Mouse (Mus musculus) right cerebral cortex, postnatal 14 days (tissue): ENCODE measurements around the gene Sytl1.

Experiments used
- DNase-seq: peaks from one replicate; pipeline ENCODE4 v3.0.0; 2022

Sytl1 gene

DNA sequence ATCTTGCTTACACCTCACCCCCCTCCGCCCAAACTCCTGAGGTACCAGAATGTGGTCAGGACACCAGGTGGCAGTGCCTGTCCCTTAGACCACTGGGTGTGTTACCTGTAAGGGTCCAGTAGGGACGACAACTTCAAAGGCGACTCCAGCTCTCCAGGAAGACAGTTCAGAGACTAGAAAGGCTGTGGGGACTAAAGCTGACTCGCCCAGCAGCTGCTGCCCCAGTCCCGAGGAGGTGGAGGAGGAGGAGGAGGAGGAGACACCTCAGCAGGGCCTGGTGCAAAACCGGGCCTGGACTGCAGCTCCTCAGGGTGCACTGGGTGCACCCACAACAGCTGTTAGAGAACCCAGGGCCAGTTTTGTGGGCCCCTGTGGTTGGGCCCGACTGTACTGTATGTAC is at the start of gene Sytl1:
Gene Sytl1 (minus strand): TSS at position 232 of the 400 bp plus-strand sequence.
- DNase-seq: no peak

DNA sequence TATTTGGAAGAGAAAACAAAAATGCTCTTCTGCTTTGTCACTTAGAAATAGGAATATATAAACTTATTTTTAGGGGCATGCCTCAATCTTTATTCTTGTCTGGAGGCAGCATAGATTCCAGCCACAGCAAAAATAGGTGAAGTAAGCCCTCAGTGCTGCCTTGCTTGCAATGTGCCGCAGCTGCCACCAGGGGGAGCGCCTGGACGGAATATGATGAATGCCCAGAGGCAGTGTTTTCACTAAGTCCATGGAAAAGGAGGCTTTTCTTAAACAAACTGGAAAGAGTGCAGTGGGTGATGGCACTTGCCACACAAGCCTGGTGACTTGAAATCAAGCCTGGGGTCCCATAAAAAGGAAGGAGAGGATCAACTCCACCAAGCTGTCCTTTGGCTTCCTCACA is 47.0 kb upstream of the Sytl1 start:
- DNase-seq: peak; percentile 89

DNA sequence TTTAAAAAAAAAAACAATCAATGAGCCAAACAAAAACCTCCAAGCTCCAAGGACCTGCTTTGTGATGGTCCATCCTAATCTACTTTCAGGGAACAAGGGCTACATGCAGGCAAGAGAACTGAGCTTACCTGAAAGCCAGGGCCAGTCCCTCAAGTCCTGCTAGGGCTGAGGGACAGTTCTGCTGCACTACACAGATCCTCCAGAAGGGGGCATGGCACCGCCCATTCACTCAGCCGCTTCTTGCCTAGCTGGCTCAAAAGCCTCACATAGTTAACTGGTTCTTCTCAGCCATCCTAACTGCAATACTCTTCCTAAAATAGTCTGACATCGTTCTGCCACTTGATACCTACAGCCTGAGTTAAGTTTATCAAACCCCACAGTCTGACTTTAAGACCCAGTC is 44.4 kb upstream of the Sytl1 start:
- peak; percentile 53 for DNase-seq

DNA sequence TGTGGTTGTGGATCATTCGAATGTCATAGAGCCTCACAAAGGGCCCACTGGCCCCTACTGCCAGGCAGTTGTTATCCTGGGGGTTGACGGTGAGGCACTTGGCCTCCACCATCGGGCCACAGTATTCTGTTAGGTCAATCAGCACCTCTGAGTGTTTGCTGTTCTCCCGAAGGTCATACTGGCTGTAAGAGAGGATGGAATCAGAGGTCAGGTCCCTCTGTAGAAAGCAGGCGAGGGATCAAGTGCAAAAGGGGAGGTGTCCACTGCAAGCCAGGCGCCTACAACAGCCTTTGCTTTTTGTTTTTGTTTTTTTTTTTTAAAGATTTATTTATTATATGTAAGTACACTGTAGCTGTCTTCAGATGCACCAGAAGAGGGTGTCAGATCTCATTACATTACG is 42.9 kb upstream of the Sytl1 start:
- DNase-seq: no peak

DNA sequence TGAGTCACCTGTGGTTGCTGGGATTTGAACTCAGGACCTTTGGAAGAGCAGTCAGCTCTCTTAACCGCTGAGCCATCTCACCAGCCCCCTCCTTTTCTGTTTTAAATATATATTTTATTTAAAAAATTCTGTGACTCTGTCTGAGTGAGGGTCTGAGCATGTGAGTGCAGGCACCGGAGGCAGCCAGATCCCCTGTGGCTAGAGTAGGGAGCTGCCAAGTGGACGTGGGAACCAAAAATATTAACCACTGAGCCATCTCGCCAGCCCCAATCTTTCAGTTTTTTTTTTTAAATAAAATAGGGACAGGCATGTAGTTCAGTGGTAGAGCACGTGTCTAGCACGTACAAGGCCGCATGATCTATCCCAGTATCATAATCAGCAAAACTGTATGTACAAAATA is 41.9 kb upstream of the Sytl1 start:
- DNase-seq: no peak

DNA sequence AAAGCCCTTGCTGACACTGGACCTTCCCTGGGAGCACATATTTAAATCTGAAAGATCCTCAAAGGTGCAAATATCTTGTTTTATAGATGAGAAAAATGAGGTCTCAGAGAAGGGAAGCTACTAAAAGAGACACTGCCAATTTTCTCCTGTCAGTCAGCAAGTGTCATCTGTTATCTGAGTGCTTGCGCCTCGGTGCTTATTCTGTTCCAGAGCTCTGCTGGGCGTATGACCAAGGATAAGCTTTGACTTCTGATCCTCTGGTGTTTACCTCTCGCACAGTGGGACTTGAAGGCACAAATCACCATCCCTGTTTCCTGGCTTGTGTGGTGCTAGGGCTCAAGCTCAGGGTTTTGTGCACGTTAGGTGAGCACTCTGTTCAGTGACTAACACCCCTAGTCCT is 39.8 kb upstream of the Sytl1 start:
- no peak for DNase-seq

DNA sequence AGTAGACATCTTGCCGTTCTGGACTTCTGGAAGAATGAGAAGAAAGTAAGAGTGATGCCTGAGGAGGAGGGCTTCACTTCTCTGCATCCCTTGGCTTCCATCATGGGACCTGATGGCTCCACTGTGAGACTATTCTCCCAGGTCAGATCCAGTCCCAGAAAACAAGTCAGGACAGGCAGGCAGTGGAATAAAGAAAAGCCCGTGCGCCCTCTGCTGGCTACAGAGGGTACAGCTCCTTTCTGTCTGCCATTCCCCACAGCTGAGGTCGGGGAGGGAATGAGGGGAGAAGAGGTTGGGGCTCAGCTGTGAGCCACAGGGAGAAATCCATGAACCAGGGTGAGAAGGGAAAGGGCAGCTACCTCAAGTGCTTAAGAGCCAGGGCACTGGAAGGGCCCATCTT is 38.9 kb upstream of the Sytl1 start:
- peak; percentile 82 for DNase-seq

DNA sequence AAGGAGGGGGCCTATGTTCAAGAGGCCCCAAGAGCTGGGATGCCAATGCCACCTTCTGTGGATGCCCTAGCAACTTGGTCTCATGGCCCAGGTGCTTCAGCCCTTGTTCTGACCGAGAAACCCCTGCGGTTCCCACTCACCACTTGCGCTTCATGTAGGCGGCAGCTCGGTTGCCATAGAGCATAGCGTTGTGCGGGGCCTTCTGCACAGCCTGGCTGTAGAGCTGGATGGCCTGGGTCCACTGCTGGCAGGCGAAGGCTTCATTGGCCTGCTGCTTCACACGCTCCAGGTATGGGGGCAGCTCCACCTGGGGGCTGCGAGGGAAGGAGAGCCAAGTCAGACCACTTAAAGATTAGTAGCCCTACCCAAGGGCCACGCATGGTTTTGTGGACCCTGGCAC is 37.5 kb upstream of the Sytl1 start:
- no peak for DNase-seq

DNA sequence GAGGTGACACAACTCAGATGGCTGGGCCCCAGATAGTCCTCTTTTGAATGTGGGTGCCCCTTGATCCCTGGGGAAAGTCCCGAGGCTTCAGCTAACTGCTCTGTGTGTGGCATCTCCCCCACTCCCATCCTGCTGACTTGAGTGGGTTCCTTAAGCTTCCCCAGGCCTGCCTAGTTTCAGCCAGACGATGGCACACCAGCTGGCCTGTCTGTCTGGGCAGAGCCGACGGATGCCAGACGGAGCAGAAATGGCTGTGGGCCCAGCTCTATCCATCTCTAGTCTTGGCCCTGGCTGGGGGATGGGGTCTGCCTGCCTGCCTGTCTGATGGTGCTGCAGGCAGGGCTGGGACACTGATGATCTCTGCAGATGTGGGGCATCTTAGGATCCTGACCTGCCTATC is 36.8 kb upstream of the Sytl1 start:
- DNase-seq: peak; percentile 66

DNA sequence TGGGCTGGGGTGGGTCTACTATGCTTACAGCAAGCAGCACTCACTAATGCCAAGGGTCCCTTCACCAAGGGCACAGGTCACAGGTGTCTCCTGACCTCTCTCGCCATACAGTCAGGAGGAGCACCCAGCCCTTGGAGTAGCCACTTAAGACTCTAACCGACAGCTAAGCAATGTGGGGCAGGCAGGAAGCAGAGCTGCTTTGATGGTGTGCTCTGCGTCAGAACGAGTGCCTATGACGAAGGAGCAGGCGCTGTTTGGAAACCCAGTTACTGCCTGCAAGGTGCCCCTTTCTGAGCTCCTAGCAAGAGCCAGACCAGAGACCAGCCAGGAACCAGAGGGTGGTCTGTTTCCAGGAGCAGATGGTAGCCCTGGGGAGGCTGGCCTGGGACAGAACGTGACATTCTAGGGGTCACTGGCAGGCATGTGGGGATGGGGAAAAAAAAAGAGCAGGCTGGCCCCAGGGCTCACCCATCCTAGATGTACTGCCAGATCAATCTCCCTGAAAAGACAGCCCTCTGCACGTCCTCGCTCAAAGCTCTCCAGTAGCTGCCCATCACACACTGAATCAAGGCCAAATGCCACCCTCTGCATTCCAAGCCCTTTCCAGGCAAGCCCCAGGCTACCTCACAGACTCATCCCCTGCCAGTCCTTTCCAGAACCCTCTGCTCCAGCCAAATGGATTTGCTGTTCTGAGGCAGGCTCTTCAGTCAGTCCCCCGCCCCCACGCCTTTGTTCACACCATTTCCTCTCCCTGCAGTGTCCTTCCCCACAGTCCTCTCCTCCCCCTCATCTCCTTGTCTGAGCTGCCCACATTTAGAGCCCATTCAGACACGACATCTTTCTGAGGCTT is 35.8 kb upstream of the Sytl1 start:
- peak; percentile 67 for DNase-seq

DNA sequence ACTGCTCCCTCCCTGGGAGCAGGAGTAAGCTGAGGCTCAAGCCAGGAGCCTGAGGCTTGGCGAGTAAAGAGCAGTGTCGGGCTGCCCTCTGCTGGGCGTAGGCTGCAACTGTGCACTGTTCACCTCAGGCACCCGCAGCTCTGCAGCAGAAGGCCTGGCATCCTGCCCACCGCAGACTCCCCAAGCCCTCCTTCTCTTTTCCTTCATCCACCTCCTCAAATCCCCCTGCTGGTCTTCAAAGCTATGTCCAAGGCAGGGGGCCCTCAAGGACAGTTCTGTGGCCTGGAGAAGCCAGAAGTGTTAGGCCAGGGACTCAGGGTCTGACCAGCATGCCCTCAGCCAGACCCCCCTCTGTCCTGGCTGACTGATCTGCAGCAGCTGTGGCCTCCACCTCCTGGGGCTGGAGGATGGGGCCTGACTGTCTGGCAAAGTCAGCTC is 34.9 kb upstream of the Sytl1 start:
- DNase-seq: peak; percentile 94

DNA sequence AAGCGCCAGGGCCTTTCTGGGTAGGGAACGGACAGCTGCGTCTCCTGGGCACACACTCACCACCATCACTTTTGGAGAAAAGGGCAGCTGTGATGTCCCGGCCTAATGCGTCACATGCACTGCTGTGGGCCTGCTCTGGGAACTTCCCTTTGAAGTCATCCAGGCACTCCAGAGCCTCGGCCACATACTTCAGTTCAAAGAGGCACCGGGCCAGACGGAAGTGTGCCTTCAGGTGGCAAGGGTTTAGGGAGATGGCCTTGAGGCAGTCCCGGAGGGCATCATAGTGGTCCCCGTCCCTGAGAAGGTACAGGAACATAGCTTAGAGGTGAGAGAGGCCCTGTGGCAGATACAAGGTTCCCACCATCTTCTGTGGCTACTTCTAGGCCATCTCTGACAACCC is 34.4 kb upstream of the Sytl1 start:
- no peak for DNase-seq

DNA sequence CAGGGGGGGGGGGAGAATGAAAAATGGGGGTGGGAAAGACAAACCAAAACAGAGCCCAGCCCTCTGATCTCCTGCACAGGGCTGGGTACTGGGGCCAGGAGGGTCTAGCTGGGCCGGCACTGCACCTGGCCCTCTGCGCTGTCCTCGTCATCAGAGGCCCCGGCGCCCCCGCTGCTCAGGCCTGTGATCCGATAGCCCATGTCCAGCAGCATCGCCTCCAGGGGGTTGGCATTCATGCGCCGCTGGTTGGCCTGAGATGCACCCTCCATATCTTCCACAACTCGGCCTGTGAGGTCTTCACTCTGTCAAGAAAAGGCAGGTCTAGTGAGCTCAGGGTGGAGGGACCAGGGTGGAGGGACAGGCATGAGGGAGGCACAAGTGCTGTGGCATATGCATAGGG is 31.2 kb upstream of the Sytl1 start:
- DNase-seq: no peak

DNA sequence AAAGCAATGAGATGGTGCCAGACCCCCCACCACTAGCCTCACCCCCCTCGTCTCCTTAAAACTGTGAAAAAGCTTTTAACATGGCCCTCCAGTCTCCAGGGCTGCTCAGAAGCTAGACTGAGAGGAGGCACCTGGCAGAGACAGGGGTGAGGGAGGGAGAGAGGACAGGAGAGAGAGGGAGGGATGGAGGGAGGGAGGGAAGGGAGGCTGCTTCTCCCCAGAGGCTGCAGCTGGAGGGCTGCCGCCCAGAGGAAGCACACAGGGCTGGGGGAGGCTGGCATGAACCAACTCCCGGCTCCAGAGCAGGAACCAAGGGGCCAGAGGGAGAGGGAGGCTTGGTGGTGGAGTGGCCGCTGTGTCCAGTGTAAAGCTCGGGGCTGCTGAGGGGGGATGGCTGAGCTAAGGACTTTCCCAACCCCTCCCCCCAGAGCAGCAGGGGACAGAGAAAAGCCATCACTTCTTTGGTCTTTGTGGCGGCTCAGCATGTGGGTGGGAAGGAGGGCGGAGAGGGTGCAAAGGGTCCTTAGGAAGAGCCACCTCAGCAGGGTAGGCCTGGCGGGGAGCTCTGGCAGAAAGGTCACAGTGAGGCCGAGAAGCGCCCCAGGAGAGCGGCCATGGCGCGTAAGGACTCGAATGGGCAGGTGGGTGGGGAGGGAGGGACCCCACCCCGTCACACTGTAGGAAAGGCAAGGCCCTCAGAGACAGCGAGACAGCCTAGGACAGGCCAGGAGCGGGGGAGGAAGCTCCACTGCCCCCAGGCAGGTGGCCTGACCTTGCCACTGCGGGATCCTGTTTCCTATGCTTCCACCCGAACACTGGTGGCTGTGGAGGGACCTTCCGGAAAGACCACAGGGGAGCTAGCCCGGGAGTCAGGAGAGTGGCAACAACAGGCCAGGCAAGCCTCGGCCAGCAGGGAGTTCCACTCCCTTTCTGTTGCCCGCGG is 30.3 kb upstream of the Sytl1 start:
- no peak for DNase-seq

DNA sequence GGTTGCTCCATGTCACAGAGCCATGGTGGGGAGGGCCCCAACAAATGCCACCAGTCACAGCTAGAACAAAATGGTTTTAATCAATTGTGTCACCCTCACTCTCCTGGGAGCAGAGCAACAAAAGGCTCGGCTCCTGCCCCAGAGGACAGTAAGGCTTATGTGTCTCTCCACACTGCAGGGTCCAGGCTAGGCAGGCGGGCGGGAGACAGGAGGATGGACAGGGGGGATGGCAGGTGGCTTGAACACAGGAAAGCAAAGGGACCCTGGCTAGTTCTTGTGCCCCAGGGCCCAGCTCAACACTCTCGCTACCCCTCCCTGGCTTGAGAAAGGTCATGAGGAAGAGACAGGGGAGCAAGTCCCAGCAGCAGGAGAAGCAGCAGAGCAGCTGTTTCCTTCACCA is 29.5 kb upstream of the Sytl1 start:
- DNase-seq: no peak

DNA sequence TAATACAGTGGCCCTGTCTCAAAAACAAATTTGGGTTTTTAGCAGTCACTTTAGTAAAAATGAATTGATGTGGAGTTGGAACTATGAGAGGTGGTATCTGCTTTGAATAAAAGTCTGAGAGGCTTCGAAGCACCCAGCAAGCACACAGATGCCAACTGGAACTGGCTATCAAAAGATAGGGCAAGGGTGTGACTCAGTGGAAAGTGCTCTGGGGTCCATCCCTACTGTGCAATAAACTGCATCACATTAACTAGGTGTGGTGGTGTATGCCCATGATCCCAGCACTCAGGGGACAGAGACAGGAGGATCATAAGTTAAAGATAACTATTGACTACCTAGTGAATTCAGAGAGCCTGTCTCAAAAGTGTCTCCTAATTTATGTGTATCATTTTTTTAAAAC is 28.3 kb upstream of the Sytl1 start:
- no peak for DNase-seq

DNA sequence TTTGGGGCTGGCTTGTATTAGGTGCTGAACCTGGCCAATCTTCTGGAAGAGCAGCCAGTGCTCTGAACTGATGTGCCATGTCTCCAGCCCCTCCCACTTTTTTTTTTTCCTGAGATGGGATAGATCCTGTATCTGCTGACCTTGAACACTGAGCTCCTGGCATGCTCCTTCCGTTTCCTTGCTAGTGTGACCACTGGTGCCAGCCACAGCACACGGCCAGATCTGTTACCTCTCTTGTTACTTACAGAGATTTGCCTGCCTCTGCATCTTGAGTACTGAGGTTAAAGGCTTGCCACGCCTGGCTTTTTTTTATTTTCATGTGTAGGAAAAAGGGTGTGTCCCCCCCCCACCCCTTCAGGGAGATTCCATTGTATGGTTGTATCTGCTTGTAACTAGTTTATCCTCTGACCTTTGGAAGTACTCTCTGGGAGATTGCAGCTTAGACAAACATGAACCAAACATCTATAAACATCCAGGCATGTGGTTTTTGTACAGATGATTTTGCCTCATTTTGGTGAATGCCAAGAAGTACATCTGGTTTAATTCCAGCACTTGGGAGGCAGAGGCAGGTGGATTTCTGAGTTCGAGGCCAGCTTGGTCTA is 23.7 kb upstream of the Sytl1 start:
- DNase-seq: no peak

DNA sequence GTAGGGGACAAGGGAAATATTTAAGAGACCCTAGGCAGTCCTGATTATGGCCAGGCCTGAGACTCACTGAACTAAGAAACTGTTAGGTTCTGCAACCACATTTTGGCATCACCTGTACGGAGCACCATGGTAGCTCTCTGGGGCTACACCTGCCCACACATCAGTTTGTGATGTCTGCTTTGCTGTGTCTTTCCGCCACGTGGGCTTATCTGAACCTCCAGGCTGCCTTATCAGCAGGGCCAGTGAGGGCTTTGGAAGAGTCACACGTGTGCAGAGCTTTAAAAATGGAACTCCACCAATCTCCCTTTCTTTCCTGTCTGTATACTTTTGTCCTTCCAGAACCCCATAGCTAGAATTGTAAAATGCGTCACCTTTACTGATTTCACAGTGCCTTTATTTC is 23.0 kb upstream of the Sytl1 start:
- no peak for DNase-seq

DNA sequence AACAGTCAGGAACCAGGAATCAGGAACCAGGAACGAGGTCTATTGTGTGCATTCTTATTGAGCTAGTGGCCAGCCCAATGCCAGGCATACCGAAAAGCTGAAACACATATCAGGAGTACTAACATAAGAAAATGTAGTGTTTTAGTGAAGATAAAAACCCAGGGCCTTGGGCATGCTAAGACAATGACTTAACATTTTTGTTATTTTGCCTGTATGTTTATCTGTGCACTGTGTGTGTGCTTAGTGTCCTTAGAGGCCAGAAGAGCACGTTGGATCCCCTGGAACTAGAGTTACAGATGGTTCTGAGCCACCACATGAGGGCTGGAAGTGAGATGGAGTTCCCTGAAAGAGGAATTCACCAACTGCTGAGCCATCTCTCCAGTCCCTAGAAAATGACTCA is 22.4 kb upstream of the Sytl1 start:
- no peak for DNase-seq

DNA sequence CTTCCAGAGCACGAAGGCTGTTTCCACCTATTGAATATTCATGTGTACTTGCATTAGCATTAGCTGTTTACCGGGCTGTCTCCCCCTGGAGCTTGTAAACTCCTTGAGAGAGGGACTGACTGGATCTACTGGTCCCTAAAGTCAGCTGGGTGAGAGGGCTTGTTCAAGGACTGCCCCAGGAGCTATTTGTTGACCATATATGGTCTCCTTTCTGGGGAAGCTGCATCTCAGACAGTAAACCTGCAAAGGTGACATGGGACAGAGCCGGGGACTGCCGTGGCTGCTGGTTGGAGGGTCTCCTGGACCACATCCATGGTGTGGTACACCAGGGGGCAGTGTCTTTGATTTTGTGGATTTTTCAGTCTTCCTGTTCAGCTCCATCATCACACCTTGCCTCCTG is 19.7 kb upstream of the Sytl1 start:
- DNase-seq: no peak

DNA sequence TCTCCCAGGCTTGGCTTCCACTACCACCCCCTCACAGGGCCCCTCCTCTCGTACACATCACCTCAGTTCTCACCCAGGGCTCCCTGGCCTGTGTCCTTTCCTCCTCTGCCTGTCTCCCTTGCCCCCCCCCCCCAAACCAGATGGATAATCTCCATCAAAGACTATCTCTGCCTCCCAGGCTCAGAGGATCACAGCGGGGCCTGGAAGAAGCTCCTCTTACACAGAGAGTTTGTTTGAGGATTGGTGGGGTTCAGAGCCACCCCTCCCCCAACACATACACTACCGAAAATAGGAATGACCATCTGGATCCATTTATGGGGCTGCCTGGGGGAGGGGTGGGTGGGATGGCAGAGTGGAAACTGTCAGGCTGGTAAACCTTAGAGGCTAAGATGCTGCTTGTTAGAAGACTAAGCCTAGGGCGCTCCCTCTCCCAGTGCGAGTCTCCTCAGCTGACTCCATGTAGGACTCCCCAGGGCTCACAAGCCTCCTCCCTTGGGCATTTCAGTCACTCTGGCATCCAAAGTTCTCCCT is 19.1 kb upstream of the Sytl1 start:
- peak; percentile 41 for DNase-seq

DNA sequence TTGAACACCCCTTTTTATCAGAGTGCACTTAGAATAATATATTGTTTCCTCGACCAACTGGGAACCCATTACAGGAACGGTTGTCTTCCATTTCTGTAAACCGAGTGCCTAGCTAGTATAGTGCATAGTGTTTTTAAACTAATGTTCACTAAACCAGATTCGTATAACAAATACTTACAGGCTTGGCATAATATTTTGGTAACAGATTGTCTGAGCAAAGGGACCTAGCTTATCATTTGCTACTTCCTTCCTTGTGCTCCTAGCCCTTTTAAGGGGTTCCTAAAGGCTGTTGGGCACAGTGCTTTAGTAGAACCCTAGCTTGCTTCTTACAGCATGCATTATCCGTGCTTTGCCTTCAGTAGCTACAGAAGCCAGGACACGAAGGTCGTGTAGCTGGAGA is 18.6 kb upstream of the Sytl1 start:
- DNase-seq: no peak

DNA sequence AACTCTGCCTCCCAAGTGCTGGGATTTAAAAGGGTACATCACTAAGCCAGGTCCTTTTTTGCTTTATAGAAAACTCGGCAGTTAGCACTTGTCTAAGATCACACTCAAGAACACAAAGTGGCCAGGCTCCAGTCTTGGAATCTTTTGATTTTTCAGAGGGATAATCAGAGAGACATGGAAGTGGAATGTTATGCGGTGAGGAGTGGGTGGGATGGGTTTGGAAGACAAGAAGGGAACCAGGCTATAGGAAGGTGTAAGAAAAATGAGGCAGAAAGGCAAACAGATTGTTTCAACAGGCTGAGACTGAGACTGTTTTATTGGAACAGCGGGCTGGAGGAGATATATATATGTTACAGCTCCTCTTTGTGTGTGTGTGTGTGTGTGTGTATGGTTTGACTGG is 15.6 kb upstream of the Sytl1 start:
- DNase-seq: no peak
